Mouse (Mus musculus): ENCODE data around the gene Lhfpl4. TPM values are rescaled to one million over a fixed set of nuclear protein-coding genes. Genes with fewer than 3 reads are reported as not detected.
A peak's percentile ranks its signal among the peaks of the same experiment; 100 is the strongest.

The Lhfpl4 gene
- 10 to 100 TPM; 71.7 to 80.9 (median 76.9) TPM for total RNA-seq (2022)

GRCm38 (mm10) chr6:113194841-113195595, at the start of gene Lhfpl4:
Lhfpl4 (minus strand) TSS chr6:113195384.
- peak in 1 of 2 experiments; percentile 53 for DNase-seq (ENCODE audit: low spot score in 2 of 2)

GRCm38 (mm10) chr6:113242753-113243152, 47.6 kb upstream of the Lhfpl4 start:
- no peak for DNase-seq (ENCODE audit: low spot score in 2 of 2)

GRCm38 (mm10) chr6:113238442-113238841, 43.3 kb upstream of the Lhfpl4 start:
- DNase-seq (ENCODE audit: low spot score in 2 of 2): no peak

- peak; percentile 96 to 97 for DNase-seq (ENCODE audit: low spot score in 2 of 2)
Observed at GRCm38 (mm10) chr6:113237542-113238270, 42.5 kb upstream of the Lhfpl4 start, which contains the start of gene Mtmr14. Mtmr14 (plus strand) TSS chr6:113237843.

GRCm38 (mm10) chr6:113235141-113235540, 40.0 kb upstream of the Lhfpl4 start:
- no peak for DNase-seq (ENCODE audit: low spot score in 2 of 2)

GRCm38 (mm10) chr6:113226705-113227104, 31.5 kb upstream of the Lhfpl4 start:
- no peak for DNase-seq (ENCODE audit: low spot score in 2 of 2)

- DNase-seq (ENCODE audit: low spot score in 2 of 2): no peak
Observed at GRCm38 (mm10) chr6:113225798-113226197, 30.6 kb upstream of the Lhfpl4 start.

- no peak for DNase-seq (ENCODE audit: low spot score in 2 of 2)
Observed at GRCm38 (mm10) chr6:113216280-113216679, 21.1 kb upstream of the Lhfpl4 start.

- DNase-seq (ENCODE audit: low spot score in 2 of 2): no peak
Observed at GRCm38 (mm10) chr6:113195596-113195992, 410 bp upstream of the Lhfpl4 start.

GRCm38 (mm10) chr6:113194517-113194840, 705 bp downstream of the Lhfpl4 start:
- no peak for DNase-seq (ENCODE audit: low spot score in 2 of 2)

GRCm38 (mm10) chr6:113193765-113194460, 1.3 kb downstream of the Lhfpl4 start:
- DNase-seq (ENCODE audit: low spot score in 2 of 2): no peak

- no peak for DNase-seq (ENCODE audit: low spot score in 2 of 2)
Observed at GRCm38 (mm10) chr6:113184866-113185525, 10.2 kb downstream of the Lhfpl4 start.

- DNase-seq (ENCODE audit: low spot score in 2 of 2): no peak
Observed at GRCm38 (mm10) chr6:113184163-113184562, 11.0 kb downstream of the Lhfpl4 start.

GRCm38 (mm10) chr6:113179195-113179733, 15.9 kb downstream of the Lhfpl4 start:
- no peak for DNase-seq (ENCODE audit: low spot score in 2 of 2)

GRCm38 (mm10) chr6:113178286-113179194, 16.6 kb downstream of the Lhfpl4 start:
- peak; percentile 64 to 65 for DNase-seq (ENCODE audit: low spot score in 2 of 2)

- DNase-seq (ENCODE audit: low spot score in 2 of 2): no peak
Observed at GRCm38 (mm10) chr6:113176613-113177012, 18.6 kb downstream of the Lhfpl4 start.

- DNase-seq (ENCODE audit: low spot score in 2 of 2): no peak
Observed at GRCm38 (mm10) chr6:113175469-113175868, 19.7 kb downstream of the Lhfpl4 start.

- peak in 1 of 2 experiments; percentile 62 for DNase-seq (ENCODE audit: low spot score in 2 of 2)
Observed at GRCm38 (mm10) chr6:113172568-113172967, 22.6 kb downstream of the Lhfpl4 start.

GRCm38 (mm10) chr6:113172011-113172410, 23.2 kb downstream of the Lhfpl4 start:
- DNase-seq (ENCODE audit: low spot score in 2 of 2): no peak

GRCm38 (mm10) chr6:113170651-113171050, 24.5 kb downstream of the Lhfpl4 start:
- DNase-seq (ENCODE audit: low spot score in 2 of 2): no peak

Data from layer of hippocampus, adult 8-10 months (tissue).